Mouse (Mus musculus) intestine, embryonic 16.5 days (tissue): Measurements from ENCODE around the gene C1qb. TPM values are rescaled to one million over a fixed set of nuclear protein-coding genes. Genes with fewer than 3 reads are reported as not detected.

Source experiments
- ATAC-seq: fragments of 200-750 bp; cut with Nextera tagmentation; 2 replicates; pipeline ENCODE4 v1.8.0; 2017; ENCODE audit warnings: moderate TSS enrichment, moderate library complexity
- H3K27ac ChIP-seq: fragments of 300-500 bp; sonication (generic); 2 replicates; pipeline ENCODE4 v1.5.1; 2014; ENCODE audit warnings: mild to moderate bottlenecking, low read length
- H3K27me3 ChIP-seq: fragments of 300-500 bp; sonication (generic); replicated peaks from 2 replicates; pipeline ENCODE4 v1.6.1; 2014; ENCODE audit warnings: low read length, control low read depth, mixed read lengths; ENCODE audit not compliant: control insufficient read depth, insufficient read depth
- H3K36me3 ChIP-seq: fragments of 300-500 bp; sonication (generic); 2 replicates; pipeline ENCODE4 v1.6.1; 2014; ENCODE audit warnings: low read length, control low read depth; ENCODE audit not compliant: control insufficient read depth, insufficient read depth
- H3K4me1 ChIP-seq: fragments of 300-500 bp; sonication (generic); 2 replicates; pipeline ENCODE4 v1.6.1; 2014; ENCODE audit warnings: low read length, control low read depth, mixed read lengths; ENCODE audit not compliant: control insufficient read depth, insufficient read depth
- H3K4me2 ChIP-seq: fragments of 300-500 bp; sonication (generic); 2 replicates; pipeline ENCODE4 v1.6.1; 2014; ENCODE audit warnings: low read depth, low read length, control low read depth
- H3K4me3 ChIP-seq: fragments of 300-500 bp; sonication (generic); 2 replicates; pipeline ENCODE4 v1.5.1; 2014; ENCODE audit warnings: mild to moderate bottlenecking, low read length
- H3K9ac ChIP-seq: fragments of 300-500 bp; sonication (generic); 2 replicates; pipeline ENCODE4 v1.6.1; 2014; ENCODE audit warnings: low read depth, low read length
- H3K9me3 ChIP-seq: fragments of 300-500 bp; sonication (generic); 2 replicates; pipeline ENCODE4 v1.6.1; 2016; ENCODE audit warnings: low read length, control low read depth; ENCODE audit not compliant: control insufficient read depth
- WGBS: fragments of 180-500 bp; shearing (Covaris S2); extraction: QIAGEN DNeasy Blood & Tissue Kit; methylation state at CpG from one replicate; pipeline ENCODE4 v1.1.7; 2014; 5-methylcytosine and 5-hydroxymethylcytosine counted together
- polyA plus RNA-seq: library from polyadenylated mRNA; unstranded; fragments of >200 nt; fragmentation: Nextera tagmentation; extraction: Ambion mirVana; gene quantifications from 2 replicates; pipeline ENCODE4 v1.2.1, GENCODE M21; 2015

C1qb gene
- polyA plus RNA-seq, 1 experiment from 2014 or later, result 76.3 TPM

DNA sequence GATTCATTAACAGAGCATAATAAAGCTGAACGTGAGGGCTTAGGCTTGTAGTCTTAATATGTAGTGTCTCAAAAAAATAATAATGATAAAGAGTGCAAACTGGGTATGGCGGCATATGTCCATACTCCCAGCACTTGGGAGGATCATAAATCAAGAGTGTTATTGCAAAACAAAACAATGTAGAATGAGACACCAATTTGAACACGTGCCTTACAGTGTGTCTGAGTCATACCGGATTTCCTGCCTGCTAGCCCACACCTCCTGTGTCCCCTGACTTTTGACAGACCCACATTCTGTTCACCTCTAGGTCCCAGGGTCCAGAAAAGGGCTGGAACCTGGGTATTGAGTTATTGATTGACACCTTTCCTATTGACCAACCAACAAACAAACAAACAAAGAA is 44.0 kb downstream of the C1qb start:
- Histone ChIP-seq H3K36me3 (no peaks in the 10 kb centered on the region), H3K27me3 (no peaks in the 10 kb centered on the region), H3K9me3 (no peaks in the 10 kb centered on the region), H3K9ac (no peak overlapping the region), H3K4me2 (no peak overlapping the region), H3K4me1 (peaks cover 28% of the 10 kb centered on the region), H3K27ac (peak overlapping the region; percentile 47; the same call in 1 of the 2 replicates), H3K4me3 (no peak overlapping the region)
- WGBS, result 43% methylated on average over 4 of the region's 4 CpGs
- no peak for ATAC-seq

DNA sequence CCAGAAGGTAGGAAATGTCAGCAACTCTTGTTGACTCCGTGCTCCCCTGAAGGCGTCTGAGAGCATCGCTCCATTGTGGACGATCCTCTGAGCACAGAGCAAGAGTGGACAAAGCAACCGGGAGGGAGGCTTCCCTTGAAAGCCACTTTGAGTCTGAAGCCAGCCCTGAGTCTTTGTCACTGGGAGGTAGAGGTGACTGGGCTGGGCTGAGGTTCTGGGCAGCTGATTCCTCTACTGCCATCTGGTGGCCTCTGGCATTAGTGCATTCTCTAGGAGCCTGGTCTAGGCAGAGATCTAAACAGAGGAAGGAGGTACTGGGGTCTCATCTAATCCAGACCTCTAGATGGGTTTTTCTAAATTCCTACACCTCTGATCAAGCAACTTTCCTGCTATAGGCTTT is 44.9 kb downstream of the C1qb start:
- H3K27ac ChIP-seq, result no peak overlapping the region
- H3K4me2 ChIP-seq, result no peak overlapping the region
- H3K9me3 ChIP-seq, result no peaks in the 10 kb centered on the region
- H3K27me3 ChIP-seq, result no peaks in the 10 kb centered on the region
- ATAC-seq, result peak; percentile 62; the same call in 1 of the 2 replicates
- no peaks in the 10 kb centered on the region for H3K36me3 ChIP-seq
- WGBS, result 9% methylated on average over 5 of the region's 5 CpGs
- no peak overlapping the region for H3K9ac ChIP-seq
- H3K4me3 ChIP-seq, result no peak overlapping the region
- peaks cover 35% of the 10 kb centered on the region for H3K4me1 ChIP-seq

DNA sequence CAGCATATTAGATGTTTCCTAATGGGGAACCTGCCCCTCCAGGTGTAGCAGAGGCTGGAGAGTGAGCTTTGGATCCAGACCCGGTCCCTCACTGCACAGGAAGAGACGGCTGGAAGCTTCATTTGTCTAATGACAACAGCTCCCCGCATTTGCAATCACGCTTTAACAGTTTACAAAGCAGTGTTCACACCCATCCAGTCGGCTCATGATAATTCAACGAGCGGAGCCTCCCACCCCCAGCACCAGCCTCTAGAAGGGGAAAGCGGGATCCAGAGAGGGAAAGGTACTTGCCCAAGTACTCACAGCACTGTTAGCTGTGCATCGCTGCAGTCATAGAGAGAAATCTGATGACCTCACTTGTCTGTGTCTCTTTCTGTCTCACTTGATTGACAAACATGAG is 47.5 kb downstream of the C1qb start:
- Histone ChIP-seq H3K4me3 (no peak overlapping the region), H3K4me2 (no peak overlapping the region), H3K27me3 (no peaks in the 10 kb centered on the region), H3K36me3 (no peaks in the 10 kb centered on the region), H3K4me1 (peaks cover 51% of the 10 kb centered on the region), H3K27ac (no peak overlapping the region), H3K9ac (no peak overlapping the region), H3K9me3 (no peaks in the 10 kb centered on the region)
- WGBS, result 48% methylated on average over 9 of the region's 9 CpGs
- no peak for ATAC-seq

DNA sequence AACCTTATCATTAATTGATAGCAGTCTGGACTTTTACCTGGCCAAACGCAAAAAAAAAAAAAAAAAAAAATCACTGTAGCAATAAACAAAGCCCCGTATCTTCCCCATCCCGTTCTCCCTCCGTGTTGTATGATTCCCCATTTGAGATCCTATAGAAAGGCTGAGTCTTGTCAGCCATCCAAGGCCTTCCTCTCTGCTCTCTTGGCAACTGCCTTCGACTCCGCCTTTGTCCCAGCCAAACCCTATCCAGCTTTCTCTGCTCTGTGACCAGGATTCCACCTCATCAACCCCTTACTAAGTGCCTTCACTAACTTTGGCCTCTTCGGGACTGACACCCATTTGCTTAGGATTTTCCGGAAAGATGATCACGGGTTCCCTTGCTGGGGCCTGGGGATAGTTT is 48.0 kb downstream of the C1qb start:
- WGBS, result 62% methylated on average over 9 of the region's 9 CpGs

DNA sequence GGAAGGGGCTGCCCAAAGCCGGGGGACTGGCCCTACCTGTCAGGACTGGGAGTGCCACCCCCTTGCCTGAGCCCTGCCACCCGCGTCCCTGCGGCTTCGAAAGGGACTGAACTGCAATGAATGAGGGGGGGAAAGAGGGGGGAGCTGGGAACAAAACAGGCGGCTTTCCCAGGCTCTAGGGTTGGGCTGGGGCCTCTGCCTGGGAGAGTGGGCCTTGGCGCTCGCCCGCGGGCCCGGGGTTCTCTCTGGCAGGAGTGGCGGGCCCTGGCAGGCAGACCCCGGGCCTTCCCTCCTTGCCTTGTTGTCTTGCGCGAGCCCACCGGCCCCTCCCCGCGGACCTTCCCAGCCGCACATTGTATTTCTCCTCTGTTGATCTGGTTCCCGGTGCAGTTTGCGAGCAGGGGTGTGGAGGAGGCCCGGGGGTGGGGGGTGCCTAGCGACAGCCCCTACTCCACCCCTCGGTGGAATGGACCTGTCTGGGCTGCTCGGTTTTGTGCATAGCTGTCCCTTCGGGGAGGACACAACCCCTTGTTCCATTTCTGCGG is 49.5 kb downstream of the C1qb start:
- peaks cover 61% of the 10 kb centered on the region for H3K4me1 ChIP-seq
- H3K4me3 ChIP-seq, result peak overlapping the region; percentile 90
- H3K36me3 ChIP-seq, result no peaks in the 10 kb centered on the region
- H3K27ac ChIP-seq, result peak overlapping the region; percentile 87
- peak overlapping the region; percentile 84 for H3K9ac ChIP-seq
- 1% methylated on average over 27 of the region's 27 CpGs for WGBS
- H3K9me3 ChIP-seq, result no peaks in the 10 kb centered on the region
- no peaks in the 10 kb centered on the region for H3K27me3 ChIP-seq
- peak; percentile 37 for ATAC-seq
- peak overlapping the region; percentile 97 for H3K4me2 ChIP-seq

More for the DNA sequence above, 48.0 kb downstream of the C1qb start:
- H3K27ac ChIP-seq, result no peak overlapping the region
- H3K4me3 ChIP-seq, result no peak overlapping the region
- no peaks in the 10 kb centered on the region for H3K36me3 ChIP-seq
- peaks cover 56% of the 10 kb centered on the region for H3K4me1 ChIP-seq
- H3K27me3 ChIP-seq, result no peaks in the 10 kb centered on the region
- H3K9me3 ChIP-seq, result no peaks in the 10 kb centered on the region
- H3K4me2 ChIP-seq, result no peak overlapping the region
- ATAC-seq, result no peak
- H3K9ac ChIP-seq, result no peak overlapping the region

DNA sequence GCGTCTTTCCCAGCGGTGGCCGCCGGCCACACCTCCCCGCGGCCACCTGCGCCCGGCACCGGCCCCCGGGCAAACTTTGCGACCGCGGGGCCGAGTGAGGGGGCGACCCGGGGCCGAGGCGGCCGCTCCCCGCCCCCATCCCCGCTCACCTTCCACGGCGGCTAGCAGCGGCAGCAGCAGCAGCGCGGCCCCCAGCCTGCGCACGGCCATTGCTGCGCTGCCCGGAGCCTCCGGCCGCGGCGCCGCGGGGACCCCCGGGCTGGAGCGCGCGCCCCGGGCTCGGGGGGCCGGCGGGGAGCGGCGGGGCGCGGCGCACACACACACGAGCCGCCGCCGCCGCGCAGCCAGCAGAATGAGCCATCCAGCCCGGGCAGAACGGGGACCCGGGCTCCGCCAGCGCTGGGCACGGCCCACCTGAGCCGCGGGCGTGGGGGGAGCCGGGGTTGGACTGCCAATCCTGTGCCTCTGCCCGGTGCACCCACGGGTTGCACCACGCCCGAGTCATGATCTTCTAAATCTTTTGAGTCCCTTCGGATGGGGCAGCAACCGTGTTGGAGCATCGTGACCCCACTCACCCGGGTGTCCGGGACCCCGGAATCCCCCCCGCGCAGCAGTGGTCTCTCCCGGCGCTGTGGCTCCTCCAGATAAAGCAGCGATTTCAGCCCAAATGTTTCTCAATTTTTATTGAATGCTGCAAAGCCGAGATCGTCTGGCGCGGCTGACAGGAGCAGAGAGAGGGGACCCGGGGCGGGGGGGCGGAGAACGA is 50.2 kb downstream of the C1qb start, which contains the start of gene Ephb2:
TSS of gene Ephb2 (minus strand) at position 368 of the 766 bp plus-strand sequence.
- WGBS, result under 1% methylated on average over 71 of the region's 88 CpGs
- H3K4me1 ChIP-seq, result peaks cover 61% of the 10 kb centered on the region
- peak; percentile 78 for ATAC-seq

DNA sequence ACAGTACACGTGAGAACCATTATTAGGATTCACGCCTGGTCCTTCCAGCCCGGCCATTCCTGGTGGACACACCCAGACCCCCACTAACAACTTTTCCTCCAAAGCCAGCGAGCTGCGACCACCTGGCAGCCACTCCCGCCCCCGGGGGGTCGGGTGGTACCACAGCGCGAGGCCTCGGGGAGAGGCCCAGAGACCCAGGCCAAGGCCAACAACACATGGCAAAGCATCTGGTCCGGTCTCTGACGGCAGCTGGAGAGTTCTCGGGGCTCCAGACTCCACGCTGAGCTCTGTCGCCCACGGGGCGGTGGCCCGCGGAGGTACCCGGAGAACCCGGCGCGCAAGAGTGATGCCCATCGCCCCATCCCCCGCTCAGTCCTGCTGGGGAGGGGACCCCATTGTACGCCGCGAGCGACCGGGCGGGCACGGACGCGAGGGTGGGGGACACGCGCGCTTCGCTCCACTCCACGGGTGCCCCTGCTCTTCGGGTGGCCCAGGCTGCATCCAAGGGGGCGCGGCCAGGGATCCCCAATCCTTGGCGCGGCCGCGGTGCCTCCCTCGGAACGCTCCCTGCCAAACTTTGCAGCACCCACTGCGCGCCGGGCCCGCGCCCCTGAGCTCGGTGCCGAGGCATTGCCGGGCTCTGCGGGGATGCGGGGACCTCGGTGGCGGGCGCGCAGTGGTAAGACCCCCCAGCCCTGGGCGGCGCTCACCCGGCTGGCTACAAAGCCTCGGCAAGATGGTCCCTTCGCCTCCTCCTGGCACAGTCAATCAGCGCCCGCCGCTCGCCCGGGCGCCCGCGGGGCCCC is 51.0 kb downstream of the C1qb start:
- Histone ChIP-seq H3K4me1 (peaks cover 65% of the 10 kb centered on the region), H3K27ac (peak overlapping the region; percentile 87), H3K4me3 (peak overlapping the region; percentile 90), H3K36me3 (no peaks in the 10 kb centered on the region), H3K9ac (peak overlapping the region; percentile 84), H3K9me3 (no peaks in the 10 kb centered on the region), H3K27me3 (no peaks in the 10 kb centered on the region), H3K4me2 (peak overlapping the region; percentile 97)
- under 1% methylated on average over 74 of the region's 76 CpGs for WGBS
- ATAC-seq, result peak; percentile 11; the same call in 1 of the 2 replicates

More for the DNA sequence above, 50.2 kb downstream of the C1qb start, which contains the start of gene Ephb2:
- no peaks in the 10 kb centered on the region for H3K27me3 ChIP-seq
- H3K4me3 ChIP-seq, result peak within 1 kb of the TSS; percentile 90
- H3K36me3 ChIP-seq, result no peaks in the 10 kb centered on the region
- peak within 1 kb of the TSS; percentile 97 for H3K4me2 ChIP-seq
- peak within 1 kb of the TSS; percentile 87 for H3K27ac ChIP-seq
- H3K9me3 ChIP-seq, result no peaks in the 10 kb centered on the region
- H3K9ac ChIP-seq, result peak within 1 kb of the TSS; percentile 84

DNA sequence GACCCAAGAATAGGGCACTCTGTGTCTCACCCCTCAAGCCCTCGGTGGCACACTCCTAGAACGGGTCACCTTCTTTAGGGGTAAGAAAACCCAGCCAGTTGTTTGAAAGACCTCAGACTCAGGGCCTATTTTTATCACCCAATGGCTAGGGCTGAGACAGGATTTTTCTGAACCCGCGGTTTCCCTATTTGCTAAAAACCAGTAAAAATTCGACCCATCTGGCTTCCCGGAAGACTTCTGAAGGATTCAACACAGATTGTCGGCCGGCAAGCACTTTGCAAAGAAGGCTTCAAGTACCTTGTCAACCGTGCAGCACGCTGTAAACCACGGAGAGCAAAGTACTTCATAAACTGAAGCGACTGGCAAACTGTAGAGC is 51.6 kb downstream of the C1qb start:
- no peaks in the 10 kb centered on the region for H3K27me3 ChIP-seq

More for the DNA sequence above, 51.6 kb downstream of the C1qb start:
- Histone ChIP-seq H3K9me3 (no peaks in the 10 kb centered on the region), H3K4me2 (peak overlapping the region; percentile 97), H3K27ac (0 out of 2 replicates have a peak overlapping the region, but pooled peaks have one; percentile 45), H3K9ac (peak overlapping the region; percentile 84), H3K4me3 (peak overlapping the region; percentile 90), H3K4me1 (peaks cover 71% of the 10 kb centered on the region), H3K36me3 (no peaks in the 10 kb centered on the region)
- WGBS, result 13% methylated on average over 12 of the region's 12 CpGs
- ATAC-seq, result no peak
